Mouse (Mus musculus): ENCODE results near the gene Gm12216. TPM values are rescaled to one million over a fixed set of nuclear protein-coding genes. Genes with fewer than 3 reads are reported as not detected.

Gm12216 gene
- total RNA-seq, 1 experiment: 0.27 TPM

DNA sequence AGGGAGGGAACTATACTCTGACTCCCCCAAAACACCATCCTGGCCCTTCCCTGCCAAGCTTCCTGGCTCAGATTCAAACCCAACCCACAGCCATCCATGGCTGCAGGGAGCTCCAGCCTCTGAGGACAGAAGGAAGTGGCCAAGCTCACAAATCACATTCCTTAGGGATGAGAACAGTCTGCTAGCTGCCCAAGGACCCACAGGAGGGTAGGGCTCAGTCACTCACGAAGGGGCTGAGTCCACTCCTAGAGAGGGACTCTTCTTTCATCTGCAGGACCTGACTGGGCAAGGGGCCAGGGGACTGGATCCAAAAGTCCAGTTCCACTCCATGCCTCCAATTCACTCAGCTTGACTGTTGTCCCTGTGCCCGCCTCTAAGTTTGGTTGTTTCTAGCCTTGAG, 97.2 kb downstream of the Gm12216 start:
- Histone ChIP-seq H3K9ac (ENCODE audit: insufficient read depth, low read depth, low read length, poor library complexity, severe bottlenecking) (no peak overlapping the region), H3K9me3 (ENCODE audit: control insufficient read depth, insufficient read depth, low read depth, low read length) (no peaks in the 10 kb centered on the region), H3K4me3 (ENCODE audit: insufficient read depth in 1 of 2, low read depth in 1 of 2, low read length in 2 of 2, poor library complexity in 1 of 2, severe bottlenecking in 1 of 2) (no peak overlapping the region), H3K4me1 (ENCODE audit: control insufficient read depth in 2 of 2, insufficient read depth in 2 of 2, low read length in 2 of 2, poor library complexity in 1 of 2) (peaks cover 20 to 49% of the 10 kb centered on the region in 2 experiments), H3K27ac (ENCODE audit: insufficient read depth, low read depth, low read length, poor library complexity, severe bottlenecking) (no peak overlapping the region), H3K36me3 (ENCODE audit: control insufficient read depth, insufficient read depth, low read length, poor library complexity, severe bottlenecking) (no peaks in the 10 kb centered on the region)
- DNase-seq (ENCODE audit: low read depth, low spot score): no peak
- in situ Hi-C loops (cut with MboI; ENCODE audit: low sequenced_read_pairs in 2 of 2, unreplicated experiment in 2 of 2): no loop called here
- no peak for TF ChIP-seq ZNF384 (IDR thresholded peaks at IDR 0.05; ENCODE audit: low read depth, low read length)
- TF ChIP-seq MAFK (IDR thresholded peaks at IDR 0.05; ENCODE audit: insufficient read depth, low read depth, low read length): no peak
- no peak for TF ChIP-seq CHD2 (IDR thresholded peaks at IDR 0.05; ENCODE audit: low read depth, low read length)
- TF ChIP-seq HCFC1 (IDR thresholded peaks at IDR 0.05; ENCODE audit: borderline replicate concordance, insufficient read depth, low read length): no peak
- no peak for TF ChIP-seq ZC3H11A (IDR thresholded peaks at IDR 0.05; ENCODE audit: borderline replicate concordance, low read depth, low read length)

DNA sequence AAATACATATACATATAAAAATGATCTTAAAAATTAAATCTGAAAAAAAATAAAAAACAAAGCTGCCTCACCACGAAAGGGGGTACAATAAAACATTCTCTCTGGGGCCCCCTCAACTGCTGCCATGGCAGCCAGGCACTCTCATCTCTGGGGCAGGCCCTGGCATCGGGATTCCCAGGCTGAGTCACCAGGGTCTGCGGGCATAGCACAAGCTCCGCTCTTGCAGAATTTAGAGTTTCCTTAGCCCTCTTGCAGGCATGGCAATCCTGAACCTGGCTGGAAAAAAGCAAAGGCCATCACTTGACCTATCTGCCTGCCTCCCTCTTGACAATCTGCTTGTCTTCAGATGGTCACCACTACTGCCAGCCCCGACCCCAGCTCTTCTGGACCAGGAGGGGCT, 97.8 kb downstream of the Gm12216 start:
- DNase-seq (ENCODE audit: low read depth, low spot score): no peak
- Histone ChIP-seq H3K9me3 (ENCODE audit: control insufficient read depth, insufficient read depth, low read depth, low read length) (no peaks in the 10 kb centered on the region), H3K4me1 (ENCODE audit: control insufficient read depth in 2 of 2, insufficient read depth in 2 of 2, low read length in 2 of 2, poor library complexity in 1 of 2) (peaks cover 17 to 49% of the 10 kb centered on the region in 2 experiments), H3K36me3 (ENCODE audit: control insufficient read depth, insufficient read depth, low read length, poor library complexity, severe bottlenecking) (no peaks in the 10 kb centered on the region), H3K27ac (ENCODE audit: insufficient read depth, low read depth, low read length, poor library complexity, severe bottlenecking) (no peak overlapping the region), H3K9ac (ENCODE audit: insufficient read depth, low read depth, low read length, poor library complexity, severe bottlenecking) (no peak overlapping the region), H3K4me3 (ENCODE audit: insufficient read depth in 1 of 2, low read depth in 1 of 2, low read length in 2 of 2, poor library complexity in 1 of 2, severe bottlenecking in 1 of 2) (no peak overlapping the region)
- no peak for TF ChIP-seq CHD2 (IDR thresholded peaks at IDR 0.05; ENCODE audit: low read depth, low read length)
- TF ChIP-seq MAFK (IDR thresholded peaks at IDR 0.05; ENCODE audit: insufficient read depth, low read depth, low read length): no peak
- no peak for TF ChIP-seq HCFC1 (IDR thresholded peaks at IDR 0.05; ENCODE audit: borderline replicate concordance, insufficient read depth, low read length)
- no peak for TF ChIP-seq ZC3H11A (IDR thresholded peaks at IDR 0.05; ENCODE audit: borderline replicate concordance, low read depth, low read length)
- no peak for TF ChIP-seq ZNF384 (IDR thresholded peaks at IDR 0.05; ENCODE audit: low read depth, low read length)
- in situ Hi-C loops (cut with MboI; ENCODE audit: low sequenced_read_pairs in 2 of 2, unreplicated experiment in 2 of 2): no loop called here

DNA sequence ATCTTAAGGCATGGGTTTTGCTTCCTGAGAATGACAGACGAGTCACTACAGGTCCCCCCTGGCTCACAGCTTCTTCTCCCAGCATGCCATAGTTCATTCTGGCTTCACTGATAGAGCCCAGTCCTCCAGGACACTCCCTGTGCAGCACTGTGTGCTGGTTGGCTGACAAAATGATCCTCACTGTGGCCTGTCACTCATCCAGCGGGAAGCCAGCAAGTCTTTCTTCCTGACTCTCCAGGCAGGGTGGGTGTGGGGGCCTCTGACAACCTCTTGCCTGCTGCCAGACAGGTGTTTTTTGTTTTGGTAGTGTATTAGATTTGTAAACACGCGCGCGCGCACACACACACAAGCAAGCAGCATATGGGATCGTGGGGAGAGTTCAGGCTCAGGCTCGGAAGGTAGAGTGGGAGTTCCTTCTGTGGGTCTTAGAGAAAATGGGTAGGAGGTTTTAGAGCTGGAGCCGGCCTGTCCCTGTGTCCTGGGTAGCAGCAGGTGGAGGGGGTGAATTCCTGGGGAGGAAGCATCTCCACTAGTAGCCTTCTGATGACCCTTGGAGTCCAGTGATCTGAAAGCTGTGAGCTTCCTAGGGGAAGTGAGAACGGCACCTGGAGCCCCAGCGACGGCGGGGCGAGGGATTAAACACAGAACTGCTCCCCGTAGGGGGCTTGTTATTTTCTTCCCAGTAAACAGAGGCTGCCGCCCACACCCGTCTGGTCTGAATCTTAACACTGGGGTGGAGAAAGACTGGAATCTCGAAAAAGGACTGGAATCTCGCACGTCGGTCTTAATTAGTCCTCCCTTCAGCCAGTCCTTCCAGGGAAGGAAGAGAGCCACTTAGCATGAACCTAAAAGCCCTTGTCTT, 99.3 kb downstream of the Gm12216 start:
- H3K9ac ChIP-seq (ENCODE audit: insufficient read depth, low read depth, low read length, poor library complexity, severe bottlenecking): peak overlapping the region; percentile 48; the same call in 1 of the 2 replicates

DNA sequence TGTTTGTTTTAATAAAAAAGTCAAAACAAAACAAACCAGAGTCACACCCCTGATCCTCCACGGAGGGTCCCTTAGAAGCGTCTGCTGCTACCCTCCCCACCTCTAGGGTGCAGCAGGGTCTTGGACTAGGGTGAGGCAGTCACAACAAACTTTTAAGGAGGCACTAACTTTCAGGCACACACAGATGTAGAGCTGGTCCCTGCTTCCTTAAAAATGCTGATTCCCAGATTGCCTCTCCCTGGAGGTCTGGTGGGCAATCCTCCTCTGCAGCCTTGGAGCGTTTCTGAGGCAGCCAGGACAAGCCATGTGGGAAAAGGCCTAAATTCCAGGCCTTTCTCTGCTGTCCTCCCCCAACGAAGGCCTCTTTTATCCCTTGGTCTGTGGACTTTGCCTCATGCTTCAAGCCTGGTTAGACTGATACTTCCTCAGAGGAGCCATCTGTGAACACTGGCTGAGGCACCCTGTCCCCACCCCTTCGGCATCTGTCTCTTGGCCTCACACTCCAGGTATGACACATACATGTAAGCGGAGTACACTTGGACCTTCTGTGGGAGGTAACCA, 100.2 kb downstream of the Gm12216 start:
- no peak overlapping the region for H3K9ac ChIP-seq (ENCODE audit: insufficient read depth, low read depth, low read length, poor library complexity, severe bottlenecking)

More for the DNA sequence above, 99.3 kb downstream of the Gm12216 start:
- Histone ChIP-seq H3K9me3 (ENCODE audit: control insufficient read depth, insufficient read depth, low read depth, low read length) (no peaks in the 10 kb centered on the region), H3K27ac (ENCODE audit: insufficient read depth, low read depth, low read length, poor library complexity, severe bottlenecking) (peak overlapping the region; percentile 88), H3K4me1 (ENCODE audit: control insufficient read depth in 2 of 2, insufficient read depth in 2 of 2, low read length in 2 of 2, poor library complexity in 1 of 2) (peaks cover 17 to 43% of the 10 kb centered on the region in 2 experiments), H3K36me3 (ENCODE audit: control insufficient read depth, insufficient read depth, low read length, poor library complexity, severe bottlenecking) (no peaks in the 10 kb centered on the region), H3K4me3 (ENCODE audit: insufficient read depth in 1 of 2, low read depth in 1 of 2, low read length in 2 of 2, poor library complexity in 1 of 2, severe bottlenecking in 1 of 2) (peak overlapping the region; percentile 8 to 54)
- in situ Hi-C loops (cut with MboI; ENCODE audit: low sequenced_read_pairs in 2 of 2, unreplicated experiment in 2 of 2): loop anchor here in 1 of 2 experiments (10.0 kb wide), 1 partner anchor 95 kb away; the partner anchor contains the start of gene Gm12216
- no peak for TF ChIP-seq MAFK (IDR thresholded peaks at IDR 0.05; ENCODE audit: insufficient read depth, low read depth, low read length)
- no peak for TF ChIP-seq CHD2 (IDR thresholded peaks at IDR 0.05; ENCODE audit: low read depth, low read length)
- TF ChIP-seq ZNF384 (IDR thresholded peaks at IDR 0.05; ENCODE audit: low read depth, low read length): no peak
- no peak for TF ChIP-seq ZC3H11A (IDR thresholded peaks at IDR 0.05; ENCODE audit: borderline replicate concordance, low read depth, low read length)
- TF ChIP-seq HCFC1 (IDR thresholded peaks at IDR 0.05; ENCODE audit: borderline replicate concordance, insufficient read depth, low read length): no peak
- no peak for DNase-seq (ENCODE audit: low read depth, low spot score)

More for the DNA sequence above, 100.2 kb downstream of the Gm12216 start:
- DNase-seq (ENCODE audit: low read depth, low spot score): no peak
- in situ Hi-C loops (cut with MboI; ENCODE audit: low sequenced_read_pairs in 2 of 2, unreplicated experiment in 2 of 2): loop anchor here in 1 of 2 experiments (10.0 kb wide), 1 partner anchor 96 kb away; the partner anchor contains the start of gene Gm12216
- peak overlapping the region; percentile 88 for H3K27ac ChIP-seq (ENCODE audit: insufficient read depth, low read depth, low read length, poor library complexity, severe bottlenecking)
- TF ChIP-seq CHD2 (IDR thresholded peaks at IDR 0.05; ENCODE audit: low read depth, low read length) (no peak), HCFC1 (IDR thresholded peaks at IDR 0.05; ENCODE audit: borderline replicate concordance, insufficient read depth, low read length) (no peak), ZC3H11A (IDR thresholded peaks at IDR 0.05; ENCODE audit: borderline replicate concordance, low read depth, low read length) (no peak), ZNF384 (IDR thresholded peaks at IDR 0.05; ENCODE audit: low read depth, low read length) (no peak), MAFK (IDR thresholded peaks at IDR 0.05; ENCODE audit: insufficient read depth, low read depth, low read length) (no peak)
- H3K9me3 ChIP-seq (ENCODE audit: control insufficient read depth, insufficient read depth, low read depth, low read length): no peaks in the 10 kb centered on the region
- no peaks in the 10 kb centered on the region for H3K36me3 ChIP-seq (ENCODE audit: control insufficient read depth, insufficient read depth, low read length, poor library complexity, severe bottlenecking)
- peak overlapping the region; percentile 8 to 54; a peak in 2 of 4 replicates for H3K4me3 ChIP-seq (ENCODE audit: insufficient read depth in 1 of 2, low read depth in 1 of 2, low read length in 2 of 2, poor library complexity in 1 of 2, severe bottlenecking in 1 of 2)
- H3K4me1 ChIP-seq (ENCODE audit: control insufficient read depth in 2 of 2, insufficient read depth in 2 of 2, low read length in 2 of 2, poor library complexity in 1 of 2): peaks cover 9 to 37% of the 10 kb centered on the region in 2 experiments

Measured in ES-E14 (cell line).